Mouse (Mus musculus) midbrain, embryonic 12.5 days (tissue): Measurements from ENCODE around the gene Htr3a. TPM values are rescaled to one million over a fixed set of nuclear protein-coding genes. Genes with fewer than 3 reads are reported as not detected.

Source experiments
- ATAC-seq: fragments of 200-750 bp; cut with Nextera tagmentation; 2 replicates; pipeline ENCODE4 v1.8.0; 2017; ENCODE audit warnings: low read depth, moderate TSS enrichment, moderate library complexity; ENCODE audit not compliant: low FRiP score
- H3K27ac ChIP-seq: fragments of 300-500 bp; sonication (generic); replicated peaks from 2 replicates; pipeline ENCODE4 v1.5.1; 2016; ENCODE audit warnings: mild to moderate bottlenecking
- H3K27me3 ChIP-seq: fragments of 300-500 bp; sonication (generic); 2 replicates; pipeline ENCODE4 v1.6.1; 2016; ENCODE audit warnings: mild to moderate bottlenecking
- H3K36me3 ChIP-seq: fragments of 300-500 bp; sonication (generic); 2 replicates; pipeline ENCODE4 v1.6.1; 2016
- H3K4me1 ChIP-seq: fragments of 300-500 bp; sonication (generic); 2 replicates; pipeline ENCODE4 v1.6.1; 2016
- H3K4me2 ChIP-seq: fragments of 300-500 bp; sonication (generic); replicated peaks from 2 replicates; pipeline ENCODE4 v1.6.1; 2016; ENCODE audit warnings: mild to moderate bottlenecking, moderate library complexity
- H3K4me3 ChIP-seq: fragments of 300-500 bp; sonication (generic); 2 replicates; pipeline ENCODE4 v1.5.1; 2016; ENCODE audit warnings: mild to moderate bottlenecking
- H3K9ac ChIP-seq: fragments of 300-500 bp; sonication (generic); replicated peaks from 2 replicates; pipeline ENCODE4 v1.6.1; 2016; ENCODE audit warnings: mild to moderate bottlenecking, moderate library complexity
- H3K9me3 ChIP-seq: fragments of 300-500 bp; sonication (generic); 2 replicates; pipeline ENCODE4 v1.6.1; 2016; ENCODE audit warnings: mild to moderate bottlenecking
- WGBS: fragments of 180-500 bp; shearing (Covaris S2); methylation state at CpG from one replicate; pipeline ENCODE4 v1.1.7; 2016; 5-methylcytosine and 5-hydroxymethylcytosine counted together
- polyA plus RNA-seq: library from polyadenylated mRNA; unstranded; fragments of >200 nt; fragmentation: Nextera tagmentation; extraction: Ambion mirVana; gene quantifications from 2 replicates; pipeline ENCODE4 v1.2.1, GENCODE M21; 2016

The Htr3a gene
- 0.22 and 0.48 TPM in 2 replicates for polyA plus RNA-seq

GRCm38 (mm10) chr9:48910885-48911537 is at the start of gene Htr3a:
Gene Htr3a, minus strand, starts transcription at chr9:48911099.
- Histone ChIP-seq H3K4me3 (no peak within 1 kb of the TSS), H3K4me2 (no peak within 1 kb of the TSS), H3K9ac (no peak within 1 kb of the TSS), H3K27ac (no peak within 1 kb of the TSS), H3K9me3 (no peaks in the 10 kb centered on the region), H3K4me1 (peaks cover 15% of the 10 kb centered on the region), H3K36me3 (no peaks in the 10 kb centered on the region), H3K27me3 (peaks cover 33% of the 10 kb centered on the region)
- WGBS: 3% methylated on average over 9 of the region's 9 CpGs
- ATAC-seq: peak; percentile 38; the same call in 1 of the 2 replicates

GRCm38 (mm10) chr9:48947565-48947964 is 36.7 kb upstream of the Htr3a start:
- Histone ChIP-seq H3K4me3 (no peak overlapping the region), H3K9me3 (no peaks in the 10 kb centered on the region), H3K4me2 (no peak overlapping the region), H3K27ac (no peak overlapping the region), H3K36me3 (no peaks in the 10 kb centered on the region), H3K9ac (no peak overlapping the region), H3K27me3 (no peaks in the 10 kb centered on the region), H3K4me1 (0 out of 2 replicates have a peak, but pooled peaks cover 3% of the 10 kb centered on the region)
- 88% methylated on average over 4 of the region's 4 CpGs for WGBS
- no peak for ATAC-seq

- 79% methylated on average over 1 of the region's 1 CpGs for WGBS
- ATAC-seq: no peak
- Histone ChIP-seq H3K4me2 (no peak overlapping the region), H3K4me1 (0 out of 2 replicates have a peak, but pooled peaks cover 6% of the 10 kb centered on the region), H3K36me3 (no peaks in the 10 kb centered on the region), H3K9ac (no peak overlapping the region), H3K27me3 (no peaks in the 10 kb centered on the region), H3K9me3 (no peaks in the 10 kb centered on the region), H3K4me3 (no peak overlapping the region), H3K27ac (no peak overlapping the region)
Measured at GRCm38 (mm10) chr9:48942349-48942748, 31.4 kb upstream of the Htr3a start.

- H3K9ac ChIP-seq: no peak overlapping the region
- no peak overlapping the region for H3K4me3 ChIP-seq
- ATAC-seq: no peak
- no peaks in the 10 kb centered on the region for H3K9me3 ChIP-seq
- peaks cover 17% of the 10 kb centered on the region for H3K27me3 ChIP-seq
- peaks cover 12% of the 10 kb centered on the region; the same call in 1 of the 2 replicates for H3K4me1 ChIP-seq
- no peaks in the 10 kb centered on the region for H3K36me3 ChIP-seq
- WGBS: 81% methylated on average over 5 of the region's 5 CpGs
- H3K27ac ChIP-seq: peak overlapping the region; percentile 30; the same call in 1 of the 2 replicates
- no peak overlapping the region for H3K4me2 ChIP-seq
Measured at GRCm38 (mm10) chr9:48929436-48929835, 18.5 kb upstream of the Htr3a start.

GRCm38 (mm10) chr9:48928781-48929180 is 17.9 kb upstream of the Htr3a start:
- Histone ChIP-seq H3K4me3 (no peak overlapping the region), H3K27me3 (peaks cover 17% of the 10 kb centered on the region), H3K4me2 (no peak overlapping the region), H3K27ac (peak overlapping the region; percentile 30), H3K9ac (no peak overlapping the region), H3K9me3 (no peaks in the 10 kb centered on the region), H3K4me1 (peaks cover 12% of the 10 kb centered on the region; the same call in 1 of the 2 replicates), H3K36me3 (no peaks in the 10 kb centered on the region)
- WGBS: 55% methylated on average over 3 of the region's 3 CpGs
- ATAC-seq: no peak

- Histone ChIP-seq H3K27ac (peak overlapping the region; percentile 52), H3K36me3 (no peaks in the 10 kb centered on the region), H3K9me3 (no peaks in the 10 kb centered on the region), H3K9ac (no peak overlapping the region; the same call in 1 of the 2 replicates), H3K27me3 (peaks cover 11% of the 10 kb centered on the region), H3K4me2 (no peak overlapping the region), H3K4me1 (peaks cover 12% of the 10 kb centered on the region), H3K4me3 (no peak overlapping the region)
- ATAC-seq: peak; percentile 47; the same call in 1 of the 2 replicates
- 41% methylated on average over 18 of the region's 18 CpGs for WGBS
Measured at GRCm38 (mm10) chr9:48916011-48916788, 5.3 kb upstream of the Htr3a start.

GRCm38 (mm10) chr9:48904421-48904820 is 6.5 kb downstream of the Htr3a start:
- Histone ChIP-seq H3K27me3 (peaks cover 30% of the 10 kb centered on the region), H3K4me2 (no peak overlapping the region), H3K36me3 (no peaks in the 10 kb centered on the region), H3K27ac (no peak overlapping the region), H3K4me3 (no peak overlapping the region), H3K9ac (no peak overlapping the region), H3K4me1 (peaks cover 7% of the 10 kb centered on the region; the same call in 1 of the 2 replicates), H3K9me3 (no peaks in the 10 kb centered on the region)
- 85% methylated on average over 5 of the region's 5 CpGs for WGBS
- no peak for ATAC-seq

GRCm38 (mm10) chr9:48903766-48904165 is 7.1 kb downstream of the Htr3a start:
- WGBS: 56% methylated on average over 2 of the region's 2 CpGs

GRCm38 (mm10) chr9:48898551-48898950 is 12.3 kb downstream of the Htr3a start:
- no peaks in the 10 kb centered on the region for H3K36me3 ChIP-seq
- WGBS: 38% methylated on average over 8 of the region's 8 CpGs
- ATAC-seq: no peak

More at GRCm38 (mm10) chr9:48903766-48904165, 7.1 kb downstream of the Htr3a start:
- H3K9me3 ChIP-seq: no peaks in the 10 kb centered on the region
- ATAC-seq: no peak
- H3K4me3 ChIP-seq: no peak overlapping the region
- H3K4me2 ChIP-seq: no peak overlapping the region
- peaks cover 7% of the 10 kb centered on the region; the same call in 1 of the 2 replicates for H3K4me1 ChIP-seq
- H3K9ac ChIP-seq: no peak overlapping the region
- H3K27ac ChIP-seq: no peak overlapping the region
- H3K27me3 ChIP-seq: peaks cover 24% of the 10 kb centered on the region
- H3K36me3 ChIP-seq: no peaks in the 10 kb centered on the region

GRCm38 (mm10) chr9:48895819-48896536 is 14.9 kb downstream of the Htr3a start:
- WGBS: 3% methylated on average over 18 of the region's 18 CpGs
- Histone ChIP-seq H3K4me3 (peak overlapping the region; percentile 27), H3K36me3 (no peaks in the 10 kb centered on the region), H3K9ac (peak overlapping the region; percentile 47), H3K4me1 (peaks cover 29% of the 10 kb centered on the region), H3K4me2 (peak overlapping the region; percentile 55), H3K9me3 (no peaks in the 10 kb centered on the region), H3K27me3 (peaks cover 45% of the 10 kb centered on the region), H3K27ac (peak overlapping the region; percentile 84)
- ATAC-seq: peak; percentile 91

More at GRCm38 (mm10) chr9:48898551-48898950, 12.3 kb downstream of the Htr3a start:
- Histone ChIP-seq H3K27ac (no peak overlapping the region), H3K4me3 (no peak overlapping the region), H3K4me1 (peaks cover 30% of the 10 kb centered on the region), H3K4me2 (no peak overlapping the region), H3K9me3 (no peaks in the 10 kb centered on the region), H3K27me3 (peaks cover 41% of the 10 kb centered on the region), H3K9ac (no peak overlapping the region)

GRCm38 (mm10) chr9:48894755-48895154 is 16.1 kb downstream of the Htr3a start:
- Histone ChIP-seq H3K9me3 (no peaks in the 10 kb centered on the region), H3K4me2 (no peak overlapping the region), H3K9ac (no peak overlapping the region), H3K27ac (0 out of 2 replicates have a peak overlapping the region, but pooled peaks have one; percentile 84), H3K27me3 (peaks cover 38% of the 10 kb centered on the region), H3K36me3 (no peaks in the 10 kb centered on the region), H3K4me1 (peaks cover 29% of the 10 kb centered on the region), H3K4me3 (no peak overlapping the region)
- WGBS: 56% methylated on average over 6 of the region's 6 CpGs
- ATAC-seq: no peak
